Mouse (Mus musculus): ENCODE measurements around the gene Prkd1. TPM values are rescaled to one million over a fixed set of nuclear protein-coding genes. Genes with fewer than 3 reads are reported as not detected.

The Prkd1 gene
- polyA plus RNA-seq, 1 experiment from 2014 or later, result 1.7 TPM

DNA sequence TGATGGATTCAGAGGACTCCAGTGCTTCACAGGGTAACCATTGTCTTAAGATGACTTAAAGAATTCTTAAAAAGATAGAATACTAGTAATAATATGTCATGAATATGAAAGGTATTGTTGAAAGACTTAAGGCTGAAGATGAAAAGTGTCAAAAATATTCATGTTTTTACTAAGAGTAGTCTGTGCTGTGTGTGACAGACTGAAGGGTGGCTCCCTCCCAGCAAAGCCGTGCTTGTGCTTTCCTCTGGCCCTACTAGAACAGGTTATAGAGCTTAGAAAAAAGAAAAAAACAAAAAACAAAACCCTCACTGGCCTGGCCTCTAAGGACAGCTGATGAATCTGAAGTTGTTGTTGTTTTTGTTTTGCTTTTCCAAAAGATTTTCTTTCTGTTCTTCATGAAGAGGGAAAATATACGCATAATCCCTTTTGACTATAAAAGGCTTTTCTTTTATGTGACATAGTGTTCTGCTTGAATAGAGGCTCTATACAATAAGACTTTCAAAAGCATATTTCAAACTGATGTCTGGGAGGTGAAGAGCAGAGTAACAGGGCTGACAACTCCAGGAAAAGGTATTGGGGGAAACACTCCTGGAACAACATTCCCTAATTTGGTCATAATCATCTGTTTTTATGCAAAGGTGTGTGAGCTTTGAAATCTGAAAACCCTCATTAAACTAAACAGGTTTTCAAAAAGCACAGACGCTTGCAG, 148.9 kb downstream of the Prkd1 start:
- no peak overlapping the region for H3K27ac ChIP-seq (ENCODE audit: low read length)
- no peak overlapping the region for H3K9ac ChIP-seq (ENCODE audit: low read depth, low read length)
- no peaks in the 10 kb centered on the region for H3K4me1 ChIP-seq (ENCODE audit: control insufficient read depth, insufficient read depth, low read length)
- H3K9me3 ChIP-seq (ENCODE audit: control insufficient read depth, low read length), result no peaks in the 10 kb centered on the region
- H3K4me2 ChIP-seq (ENCODE audit: low read depth, low read length), result no peak overlapping the region
- H3K36me3 ChIP-seq (ENCODE audit: control insufficient read depth, insufficient read depth, low read length), result no peaks in the 10 kb centered on the region
- H3K4me3 ChIP-seq (ENCODE audit: low read length), result no peak overlapping the region
- no peak for ATAC-seq
- no peaks in the 10 kb centered on the region for H3K27me3 ChIP-seq (replicated peaks; ENCODE audit: control insufficient read depth, insufficient read depth, low read length)
- WGBS, result 81% methylated on average over 3 of the region's 3 CpGs

DNA sequence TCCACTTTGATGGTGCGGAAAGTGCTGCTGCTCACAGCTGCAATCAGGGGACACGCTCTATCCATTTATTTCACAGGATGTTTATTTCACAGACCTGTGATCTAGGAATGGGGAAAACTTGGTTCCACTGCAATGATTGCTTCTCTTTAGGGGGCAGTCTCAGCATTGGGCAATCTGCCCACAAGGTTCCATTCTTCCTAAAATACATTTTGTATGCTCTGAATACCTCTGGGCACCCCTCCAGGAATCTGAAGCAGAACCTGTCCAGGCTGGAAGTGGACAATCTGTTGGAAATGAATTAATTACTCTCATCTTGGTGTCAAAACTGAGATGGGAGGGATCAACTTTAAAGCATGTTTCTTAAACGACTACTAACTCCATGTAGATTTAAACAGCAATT, 152.9 kb downstream of the Prkd1 start:
- no peak for ATAC-seq
- H3K4me1 ChIP-seq (ENCODE audit: control insufficient read depth, insufficient read depth, low read length), result no peaks in the 10 kb centered on the region
- 66% methylated on average over 3 of the region's 3 CpGs for WGBS

DNA sequence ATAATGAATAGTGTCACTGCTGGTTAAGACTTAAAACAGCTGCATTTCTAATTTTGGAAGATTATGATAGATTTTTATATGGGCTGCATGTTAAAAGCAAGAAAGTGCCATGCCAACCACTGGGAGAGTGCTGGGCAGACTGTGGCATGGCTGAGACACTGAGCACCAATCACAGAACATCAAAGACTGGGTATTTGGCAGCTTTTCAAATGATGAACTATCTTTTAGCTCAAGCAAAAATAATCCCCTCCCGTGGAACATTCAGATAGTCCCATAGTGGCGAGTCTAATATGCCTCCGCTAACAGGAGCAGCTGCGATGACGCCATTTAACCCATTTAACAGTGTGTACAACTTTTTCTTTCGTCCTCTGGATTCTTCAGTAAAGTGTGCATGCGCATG, 169.1 kb downstream of the Prkd1 start:
- no peaks in the 10 kb centered on the region for H3K9me3 ChIP-seq (ENCODE audit: control insufficient read depth, low read length)

More for the DNA sequence above, 152.9 kb downstream of the Prkd1 start:
- Histone ChIP-seq H3K27me3 (replicated peaks; ENCODE audit: control insufficient read depth, insufficient read depth, low read length) (no peaks in the 10 kb centered on the region), H3K4me2 (ENCODE audit: low read depth, low read length) (no peak overlapping the region), H3K9ac (ENCODE audit: low read depth, low read length) (no peak overlapping the region), H3K36me3 (ENCODE audit: control insufficient read depth, insufficient read depth, low read length) (no peaks in the 10 kb centered on the region), H3K9me3 (ENCODE audit: control insufficient read depth, low read length) (no peaks in the 10 kb centered on the region), H3K27ac (ENCODE audit: low read length) (no peak overlapping the region), H3K4me3 (ENCODE audit: low read length) (no peak overlapping the region)

DNA sequence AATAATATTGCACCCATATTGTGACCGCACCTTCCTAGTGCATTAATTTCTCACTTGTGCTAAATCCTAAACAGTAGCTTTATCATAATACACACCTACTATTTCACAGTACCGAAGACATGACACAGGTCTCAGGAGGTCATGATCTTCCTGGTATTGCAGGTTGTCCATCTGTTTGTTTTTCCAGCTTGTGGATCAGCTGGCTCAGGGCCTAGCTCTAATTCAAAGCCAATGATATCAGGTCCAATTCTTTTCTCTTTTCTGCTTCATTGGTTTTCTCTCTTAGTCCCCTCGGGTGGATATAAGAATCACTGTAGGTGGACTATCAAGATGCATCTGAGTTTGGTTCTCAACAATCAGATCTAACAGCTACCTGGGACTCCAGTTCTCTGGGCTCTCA, 191.7 kb downstream of the Prkd1 start:
- no peak overlapping the region for H3K9ac ChIP-seq (ENCODE audit: low read depth, low read length)
- 93% methylated on average over 3 of the region's 3 CpGs for WGBS
- no peaks in the 10 kb centered on the region for H3K36me3 ChIP-seq (ENCODE audit: control insufficient read depth, insufficient read depth, low read length)
- no peak overlapping the region for H3K4me2 ChIP-seq (ENCODE audit: low read depth, low read length)
- H3K4me3 ChIP-seq (ENCODE audit: low read length), result no peak overlapping the region
- H3K4me1 ChIP-seq (ENCODE audit: control insufficient read depth, insufficient read depth, low read length), result no peaks in the 10 kb centered on the region
- no peaks in the 10 kb centered on the region for H3K9me3 ChIP-seq (ENCODE audit: control insufficient read depth, low read length)
- no peak overlapping the region for H3K27ac ChIP-seq (ENCODE audit: low read length)
- H3K27me3 ChIP-seq (replicated peaks; ENCODE audit: control insufficient read depth, insufficient read depth, low read length), result no peaks in the 10 kb centered on the region
- no peak for ATAC-seq

More for the DNA sequence above, 169.1 kb downstream of the Prkd1 start:
- H3K4me1 ChIP-seq (ENCODE audit: control insufficient read depth, insufficient read depth, low read length), result no peaks in the 10 kb centered on the region
- H3K4me2 ChIP-seq (ENCODE audit: low read depth, low read length), result no peak overlapping the region
- H3K4me3 ChIP-seq (ENCODE audit: low read length), result no peak overlapping the region
- WGBS, result 85% methylated on average over 7 of the region's 7 CpGs
- H3K36me3 ChIP-seq (ENCODE audit: control insufficient read depth, insufficient read depth, low read length), result no peaks in the 10 kb centered on the region
- no peak overlapping the region for H3K9ac ChIP-seq (ENCODE audit: low read depth, low read length)
- H3K27me3 ChIP-seq (replicated peaks; ENCODE audit: control insufficient read depth, insufficient read depth, low read length), result no peaks in the 10 kb centered on the region
- no peak overlapping the region for H3K27ac ChIP-seq (ENCODE audit: low read length)
- no peak for ATAC-seq

DNA sequence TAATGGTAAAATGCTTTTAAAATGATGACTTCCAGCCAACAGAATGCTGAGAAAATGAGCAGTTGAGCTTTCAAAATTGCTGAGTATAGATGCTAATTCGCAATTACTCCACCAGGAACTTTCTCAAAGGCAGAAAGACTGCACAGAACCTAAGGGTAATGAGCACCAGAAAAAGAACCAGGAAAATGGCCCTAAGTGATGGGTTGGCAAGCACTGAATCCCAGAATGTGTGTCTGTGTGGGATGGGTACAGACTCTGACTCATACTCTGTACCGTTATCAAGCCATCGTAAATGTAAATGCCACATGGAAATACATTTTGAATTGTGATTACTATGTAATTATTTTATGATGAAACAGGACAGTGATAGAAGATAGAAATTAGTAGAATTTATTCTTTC, 197.1 kb downstream of the Prkd1 start:
- no peak for ATAC-seq
- H3K9ac ChIP-seq (ENCODE audit: low read depth, low read length), result no peak overlapping the region

DNA sequence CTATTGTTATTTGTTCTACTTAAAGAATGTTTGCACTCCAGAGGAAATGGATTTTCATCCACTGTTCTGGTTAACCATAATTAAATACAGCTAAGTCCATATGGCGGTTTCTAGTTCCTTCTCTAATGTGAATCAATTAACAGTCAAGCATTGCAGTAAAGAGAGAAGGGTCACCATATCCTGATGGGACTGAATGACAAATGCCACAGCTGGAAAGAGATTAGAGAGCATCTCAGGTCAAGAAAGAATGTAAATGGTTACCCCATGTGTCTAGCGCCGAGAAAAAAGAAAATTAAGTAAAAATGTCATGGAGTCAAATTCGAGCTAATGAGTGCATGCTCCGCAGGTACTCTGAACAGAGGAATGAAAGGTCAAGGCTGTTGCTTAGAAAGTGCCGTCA, 212.2 kb downstream of the Prkd1 start:
- Histone ChIP-seq H3K9me3 (ENCODE audit: control insufficient read depth, low read length) (no peaks in the 10 kb centered on the region), H3K9ac (ENCODE audit: low read depth, low read length) (no peak overlapping the region), H3K4me2 (ENCODE audit: low read depth, low read length) (no peak overlapping the region), H3K27ac (ENCODE audit: low read length) (no peak overlapping the region), H3K4me1 (ENCODE audit: control insufficient read depth, insufficient read depth, low read length) (no peaks in the 10 kb centered on the region), H3K27me3 (replicated peaks; ENCODE audit: control insufficient read depth, insufficient read depth, low read length) (no peaks in the 10 kb centered on the region), H3K4me3 (ENCODE audit: low read length) (no peak overlapping the region), H3K36me3 (ENCODE audit: control insufficient read depth, insufficient read depth, low read length) (no peaks in the 10 kb centered on the region)
- WGBS, result 88% methylated on average over 6 of the region's 6 CpGs
- ATAC-seq, result no peak

More for the DNA sequence above, 197.1 kb downstream of the Prkd1 start:
- Histone ChIP-seq H3K27ac (ENCODE audit: low read length) (no peak overlapping the region), H3K9me3 (ENCODE audit: control insufficient read depth, low read length) (no peaks in the 10 kb centered on the region), H3K4me3 (ENCODE audit: low read length) (no peak overlapping the region), H3K4me1 (ENCODE audit: control insufficient read depth, insufficient read depth, low read length) (no peaks in the 10 kb centered on the region), H3K36me3 (ENCODE audit: control insufficient read depth, insufficient read depth, low read length) (no peaks in the 10 kb centered on the region), H3K27me3 (replicated peaks; ENCODE audit: control insufficient read depth, insufficient read depth, low read length) (no peaks in the 10 kb centered on the region), H3K4me2 (ENCODE audit: low read depth, low read length) (no peak overlapping the region)
- WGBS, result 89% methylated on average over 3 of the region's 3 CpGs

DNA sequence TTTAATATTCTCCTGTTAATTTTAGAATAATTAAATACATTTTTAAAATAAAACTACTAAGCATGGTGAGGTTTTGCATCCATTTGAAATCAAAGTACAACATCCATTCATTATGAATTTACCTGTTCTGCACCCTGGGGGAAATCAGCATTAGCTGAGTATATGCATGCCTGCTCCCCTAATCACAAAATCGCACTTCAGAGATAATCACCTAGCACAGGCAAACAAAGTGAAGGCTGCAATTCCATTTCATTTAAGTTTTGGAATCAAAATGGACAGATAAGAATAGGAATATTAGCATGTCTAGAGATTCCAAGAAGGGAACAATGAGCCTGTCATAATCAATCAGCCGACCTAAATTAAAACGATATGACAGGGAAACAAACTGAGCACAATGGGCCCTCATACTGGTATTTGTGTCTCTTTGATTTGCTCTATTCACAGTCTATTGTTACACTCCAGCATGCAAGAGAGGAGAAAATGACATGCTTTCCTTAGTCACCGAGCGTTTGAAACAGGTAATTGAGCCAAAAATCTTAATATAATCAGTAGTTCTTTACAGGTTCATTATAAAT, 218.7 kb downstream of the Prkd1 start:
- 74% methylated on average over 5 of the region's 5 CpGs for WGBS
- Histone ChIP-seq H3K4me2 (ENCODE audit: low read depth, low read length) (no peak overlapping the region), H3K9me3 (ENCODE audit: control insufficient read depth, low read length) (no peaks in the 10 kb centered on the region), H3K9ac (ENCODE audit: low read depth, low read length) (no peak overlapping the region), H3K4me1 (ENCODE audit: control insufficient read depth, insufficient read depth, low read length) (no peaks in the 10 kb centered on the region), H3K27me3 (replicated peaks; ENCODE audit: control insufficient read depth, insufficient read depth, low read length) (no peaks in the 10 kb centered on the region), H3K36me3 (ENCODE audit: control insufficient read depth, insufficient read depth, low read length) (no peaks in the 10 kb centered on the region), H3K27ac (ENCODE audit: low read length) (no peak overlapping the region), H3K4me3 (ENCODE audit: low read length) (no peak overlapping the region)
- no peak for ATAC-seq

DNA sequence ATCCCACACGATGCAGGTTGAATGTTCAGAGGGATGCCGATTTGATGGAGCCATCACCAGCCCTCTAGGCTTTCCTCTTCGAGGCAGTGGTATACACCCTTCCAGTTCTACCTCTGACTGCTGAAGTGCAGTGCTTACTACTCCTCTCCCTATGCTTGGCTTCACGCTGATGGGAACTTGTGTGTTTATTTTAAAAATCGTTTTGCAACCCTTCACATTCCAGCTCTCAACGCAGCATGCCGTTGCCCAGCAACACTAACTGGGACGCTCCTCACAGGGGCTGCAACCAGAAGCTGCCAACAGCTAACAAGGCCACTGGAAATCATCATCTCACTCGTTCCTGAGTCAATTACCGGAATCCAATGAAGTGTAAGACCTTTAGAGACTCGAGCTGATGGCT, 296.5 kb downstream of the Prkd1 start:
- no peak overlapping the region for H3K4me3 ChIP-seq (ENCODE audit: low read length)
- H3K27ac ChIP-seq (ENCODE audit: low read length), result no peak overlapping the region
- H3K27me3 ChIP-seq (replicated peaks; ENCODE audit: control insufficient read depth, insufficient read depth, low read length), result no peaks in the 10 kb centered on the region
- no peak overlapping the region for H3K9ac ChIP-seq (ENCODE audit: low read depth, low read length)
- ATAC-seq, result peak; percentile 58
- H3K9me3 ChIP-seq (ENCODE audit: control insufficient read depth, low read length), result no peaks in the 10 kb centered on the region
- WGBS, result 32% methylated on average over 11 of the region's 11 CpGs
- H3K4me2 ChIP-seq (ENCODE audit: low read depth, low read length), result no peak overlapping the region
- no peaks in the 10 kb centered on the region for H3K4me1 ChIP-seq (ENCODE audit: control insufficient read depth, insufficient read depth, low read length)
- no peaks in the 10 kb centered on the region for H3K36me3 ChIP-seq (ENCODE audit: control insufficient read depth, insufficient read depth, low read length)

DNA sequence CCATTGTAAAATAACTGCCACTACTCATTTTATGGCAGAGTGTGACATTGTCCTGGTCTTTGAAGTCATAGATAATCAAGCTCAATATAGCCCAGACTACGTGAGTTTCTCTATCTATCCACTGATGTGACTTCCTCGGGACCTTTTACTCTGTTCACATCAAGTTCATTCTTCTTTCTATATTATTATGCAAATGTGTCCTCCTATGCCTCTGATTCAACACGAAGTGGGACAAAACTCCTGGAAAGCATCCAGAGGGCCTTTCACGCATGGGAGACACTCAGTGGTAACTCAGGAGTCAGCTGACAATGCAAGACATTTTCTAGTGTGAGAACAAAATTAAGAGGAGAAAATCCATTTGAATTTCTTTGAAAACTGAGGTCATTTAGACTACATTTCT, 315.7 kb downstream of the Prkd1 start:
- ATAC-seq, result no peak
- Histone ChIP-seq H3K4me1 (ENCODE audit: control insufficient read depth, insufficient read depth, low read length) (no peaks in the 10 kb centered on the region), H3K4me3 (ENCODE audit: low read length) (no peak overlapping the region), H3K27me3 (replicated peaks; ENCODE audit: control insufficient read depth, insufficient read depth, low read length) (no peaks in the 10 kb centered on the region), H3K27ac (ENCODE audit: low read length) (no peak overlapping the region), H3K36me3 (ENCODE audit: control insufficient read depth, insufficient read depth, low read length) (no peaks in the 10 kb centered on the region), H3K4me2 (ENCODE audit: low read depth, low read length) (no peak overlapping the region), H3K9me3 (ENCODE audit: control insufficient read depth, low read length) (no peaks in the 10 kb centered on the region), H3K9ac (ENCODE audit: low read depth, low read length) (no peak overlapping the region)
- 68% methylated on average over 4 of the region's 4 CpGs for WGBS

DNA sequence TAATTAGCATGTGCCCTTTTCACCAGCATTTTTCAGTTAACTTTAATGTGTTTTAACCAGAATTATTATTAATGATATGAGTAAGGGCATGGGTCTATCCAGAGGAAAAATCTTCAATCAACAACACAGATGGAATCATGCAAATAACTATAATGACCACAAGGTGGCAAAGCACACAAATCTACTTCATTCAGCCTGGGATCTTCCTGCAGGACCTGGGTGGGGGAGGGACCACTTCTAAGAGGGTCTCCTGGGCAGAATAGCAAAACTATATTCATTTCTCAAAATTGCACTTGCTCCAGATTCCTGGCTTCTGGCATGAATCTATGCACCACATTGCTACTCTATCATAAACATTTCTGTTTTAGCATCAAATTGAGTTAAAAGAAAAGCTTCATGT, 334.3 kb downstream of the Prkd1 start:
- H3K9ac ChIP-seq (ENCODE audit: low read depth, low read length), result no peak overlapping the region
- H3K9me3 ChIP-seq (ENCODE audit: control insufficient read depth, low read length), result no peaks in the 10 kb centered on the region
- no peak overlapping the region for H3K27ac ChIP-seq (ENCODE audit: low read length)
- ATAC-seq, result no peak
- H3K4me1 ChIP-seq (ENCODE audit: control insufficient read depth, insufficient read depth, low read length), result no peaks in the 10 kb centered on the region
- H3K4me2 ChIP-seq (ENCODE audit: low read depth, low read length), result no peak overlapping the region
- no peaks in the 10 kb centered on the region for H3K36me3 ChIP-seq (ENCODE audit: control insufficient read depth, insufficient read depth, low read length)
- H3K27me3 ChIP-seq (replicated peaks; ENCODE audit: control insufficient read depth, insufficient read depth, low read length), result no peaks in the 10 kb centered on the region
- H3K4me3 ChIP-seq (ENCODE audit: low read length), result no peak overlapping the region
